Mouse (Mus musculus) olfactory bulb, adult 2 months (tissue): Measurements from ENCODE around the gene Lcorl.

ENCODE experiments used
- CTCF ChIP-seq: fragments of 200-500 bp; IDR thresholded peaks from 2 replicates; pipeline ENCODE4 v1.5.1; 2012; ENCODE audit warnings: low read depth, mild to moderate bottlenecking, low read length, moderate library complexity; ENCODE audit not compliant: insufficient read depth
- POLR2A ChIP-seq: fragments of 200-500 bp; IDR thresholded peaks from 2 replicates; pipeline ENCODE4 v1.6.1; 2012; ENCODE audit warnings: mild to moderate bottlenecking, low read depth, low read length, moderate library complexity; ENCODE audit not compliant: insufficient read depth

- TF ChIP-seq POLR2A: no peak
- no peak for TF ChIP-seq CTCF
Observed at GRCm38 (mm10) chr5:45856876-45857253, 550 bp downstream of the Lcorl start.
